Mouse (Mus musculus) kidney, adult 11 months (tissue): ENCODE measurements around the gene Myo10.
A peak's percentile ranks its signal among the peaks of the same experiment; 100 is the strongest.

Source experiments
- DNase-seq: peaks from one replicate; pipeline ENCODE4 v3.0.0; 2022

Myo10 gene

DNA sequence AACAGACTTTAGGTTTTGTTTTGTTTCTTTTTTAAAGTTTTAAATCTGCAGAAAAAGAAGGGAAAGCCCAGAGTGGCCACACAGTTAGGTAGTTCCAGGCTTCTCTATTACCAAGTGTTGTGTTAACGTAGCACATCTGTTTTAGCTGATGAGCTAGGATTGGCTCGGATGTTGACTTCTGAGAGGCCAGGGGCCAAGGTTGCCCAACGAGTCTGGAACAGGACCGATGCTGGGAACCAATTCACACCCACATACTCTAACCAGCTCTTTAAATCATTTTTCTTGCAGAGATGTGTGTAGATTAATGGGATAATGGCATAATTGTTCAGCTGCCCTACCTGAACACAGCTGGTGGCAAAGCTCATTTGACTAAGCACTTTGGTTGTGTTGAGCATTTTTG is 1.8 kb upstream of the Myo10 start:
- no peak for DNase-seq

DNA sequence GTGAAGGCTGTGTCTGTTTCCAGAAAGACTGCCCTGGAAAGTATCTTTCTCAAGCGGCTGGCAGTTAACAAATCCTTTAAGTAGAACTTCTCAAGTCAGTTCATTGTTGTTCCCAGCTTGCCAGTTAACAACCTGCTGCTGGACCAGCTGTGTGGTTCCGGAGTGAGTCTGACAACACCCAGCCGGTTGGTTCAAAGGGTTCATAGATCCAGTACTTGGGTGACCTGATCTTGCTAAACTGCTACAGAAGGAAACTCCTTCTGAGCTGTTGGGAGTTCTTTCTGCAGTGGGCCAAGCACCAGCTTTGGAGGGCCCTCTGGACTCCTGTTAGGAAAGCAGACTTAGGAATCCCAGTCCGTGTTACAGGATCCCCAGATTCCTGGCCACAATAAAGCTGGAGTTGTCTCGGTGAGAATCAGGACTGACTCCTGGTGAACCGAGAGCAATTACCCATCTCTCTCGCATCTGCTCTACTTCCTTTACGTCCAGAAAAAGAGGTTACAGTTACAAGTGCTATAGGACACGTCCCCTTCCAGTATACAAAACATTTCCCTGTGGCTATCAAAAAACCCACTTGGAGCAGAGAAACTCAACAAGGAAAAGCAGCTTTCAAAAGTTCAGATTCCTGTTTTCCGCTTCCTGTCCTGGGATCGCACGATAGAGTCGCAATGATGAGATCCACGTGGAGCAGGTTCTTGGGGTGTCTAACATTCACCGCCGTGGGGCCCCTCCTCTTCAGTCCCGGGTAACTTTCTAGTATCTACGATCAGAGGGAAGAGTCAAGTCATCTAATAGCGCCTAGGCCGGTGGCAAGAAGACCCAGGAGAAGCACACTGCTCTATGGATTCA is 750 bp upstream of the Myo10 start:
- no peak for DNase-seq

DNA sequence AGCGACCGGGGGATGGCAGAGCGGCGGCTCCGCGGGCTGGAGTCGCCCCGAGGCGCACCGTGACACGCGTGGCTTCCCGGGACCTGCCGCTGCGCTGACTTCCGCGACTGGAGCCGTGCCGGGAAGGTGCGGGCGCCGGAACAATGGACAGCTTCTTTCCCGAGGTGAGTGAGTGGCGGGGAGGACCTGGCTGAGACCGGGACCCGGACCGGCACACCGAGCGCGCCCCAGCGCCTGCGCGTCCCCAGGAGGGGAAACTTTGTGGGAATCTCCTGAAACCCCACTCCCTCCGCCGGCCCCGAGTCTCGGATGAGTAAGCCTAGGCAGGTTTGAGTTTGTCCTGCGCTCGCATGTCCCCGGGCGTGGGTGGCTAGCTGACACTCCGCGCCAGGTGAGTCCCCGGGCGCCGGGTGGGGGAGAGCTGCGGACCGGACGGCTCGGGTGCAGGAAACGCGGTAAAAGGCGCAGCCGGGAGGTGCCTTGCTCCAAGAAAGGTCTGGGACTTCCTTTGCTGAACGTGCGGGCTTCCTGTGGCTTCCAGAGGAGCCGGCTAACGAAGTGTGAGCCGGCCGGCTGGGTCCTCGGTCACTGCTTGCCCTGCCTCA is 644 bp downstream of the Myo10 start:
- peak; percentile 64 for DNase-seq

DNA sequence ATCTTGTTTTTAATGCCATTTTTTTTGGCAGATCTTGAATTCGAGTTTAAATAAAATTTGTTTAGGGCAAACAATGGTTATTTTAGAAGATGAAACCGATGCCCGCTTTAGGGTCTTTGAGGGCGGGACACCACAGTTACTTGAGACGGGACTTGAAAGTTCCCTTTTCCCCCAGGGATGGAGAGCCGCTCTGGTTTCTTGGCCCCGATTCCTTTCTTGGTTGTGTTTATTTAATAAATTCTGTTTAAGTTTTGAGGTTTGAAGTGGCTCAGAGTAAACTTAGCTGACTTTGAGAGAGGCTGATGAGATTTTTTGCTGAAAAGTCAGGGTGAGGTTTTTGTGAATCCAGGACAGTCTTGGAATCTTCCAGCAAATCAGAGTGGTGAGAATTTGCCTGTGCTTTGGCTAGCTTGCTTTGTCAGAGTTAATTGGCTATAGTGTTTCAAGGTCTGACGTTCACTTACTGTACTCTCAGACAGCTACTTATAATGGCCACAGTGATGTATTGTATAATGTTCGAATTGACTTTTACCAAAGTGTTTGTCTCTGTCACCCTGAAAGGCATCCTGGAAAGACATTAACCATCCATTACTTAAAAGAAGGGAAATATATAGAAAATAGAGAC is 1.3 kb downstream of the Myo10 start:
- DNase-seq, result no peak

DNA sequence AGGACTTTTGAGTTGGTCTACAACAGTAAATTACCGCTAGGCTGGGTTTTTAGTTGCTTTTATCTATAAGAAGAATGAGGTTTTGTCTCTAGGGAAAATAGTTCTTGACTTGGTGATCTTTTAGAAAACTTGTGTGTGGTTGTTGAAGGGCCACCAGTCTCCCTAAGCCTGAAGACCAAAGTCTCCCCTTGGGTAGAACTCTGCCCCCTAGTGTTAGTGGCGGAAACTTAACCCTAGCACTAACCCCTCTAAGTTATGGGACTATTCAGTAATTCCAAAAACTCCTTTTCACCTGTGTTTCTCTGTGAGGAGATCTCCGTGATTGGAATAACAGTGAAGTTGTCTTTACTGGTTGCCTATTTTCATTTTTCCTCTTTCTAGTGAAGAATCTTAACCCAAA is 1.9 kb downstream of the Myo10 start:
- peak; percentile 55 for DNase-seq

DNA sequence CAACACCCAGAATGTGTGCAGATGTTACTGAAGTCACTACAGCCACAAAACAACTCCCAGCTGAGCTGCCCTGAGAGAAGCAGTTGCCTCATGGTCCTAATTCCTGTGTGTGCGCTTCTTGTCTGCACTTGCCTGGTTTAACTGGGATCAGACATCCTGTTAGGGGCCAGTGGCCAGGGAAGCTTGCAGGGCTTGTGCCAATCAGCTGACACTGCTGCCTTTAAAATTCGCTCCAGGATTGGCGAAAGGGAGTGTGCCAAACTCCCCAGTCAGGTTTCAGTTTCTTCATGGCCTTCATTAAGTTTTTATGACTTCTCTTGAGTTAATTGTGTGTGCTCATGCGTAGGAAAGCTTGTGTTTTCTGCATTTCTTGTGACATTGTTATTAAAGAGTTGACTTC is 3.1 kb downstream of the Myo10 start:
- DNase-seq, result peak; percentile 90

DNA sequence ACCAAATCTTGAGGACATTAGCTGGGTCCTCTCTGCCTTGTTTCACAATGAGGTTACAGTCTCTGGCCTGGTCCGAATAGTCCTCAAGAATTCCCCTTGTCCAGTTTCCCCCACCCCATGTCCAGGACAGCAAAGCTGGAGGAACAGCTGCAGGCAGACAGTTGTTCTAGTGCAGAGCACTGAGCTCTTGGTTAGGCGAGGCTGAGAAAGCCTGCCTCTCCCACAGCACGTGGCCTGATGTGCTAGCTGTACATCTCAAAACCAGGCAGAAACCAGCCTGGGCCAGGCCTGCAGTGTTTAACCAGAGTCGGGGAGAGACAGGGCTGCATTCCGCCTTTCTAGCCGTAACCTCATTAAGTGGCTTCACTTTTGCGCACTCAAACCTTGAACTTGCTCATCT is 4.7 kb downstream of the Myo10 start:
- peak; percentile 24 for DNase-seq

DNA sequence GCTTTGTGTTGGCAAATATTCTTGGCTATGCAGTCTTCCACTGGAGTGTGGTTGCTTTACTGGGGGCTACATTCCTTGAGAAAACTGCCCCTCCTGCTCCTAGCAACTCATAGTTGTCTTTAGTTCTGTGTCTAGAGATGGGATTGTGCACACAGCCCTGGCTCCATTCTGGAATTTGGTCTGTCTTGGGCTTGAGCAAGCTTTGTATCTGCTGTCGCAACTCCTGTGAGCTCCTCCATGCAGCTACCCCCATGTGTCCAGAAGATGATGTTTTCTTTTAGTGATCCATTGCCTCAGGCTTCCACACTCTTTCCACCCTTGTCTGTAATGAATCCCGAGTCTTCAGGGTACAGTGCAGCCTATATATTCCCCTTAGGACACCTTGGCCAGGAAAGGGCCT is 5.9 kb downstream of the Myo10 start:
- no peak for DNase-seq

DNA sequence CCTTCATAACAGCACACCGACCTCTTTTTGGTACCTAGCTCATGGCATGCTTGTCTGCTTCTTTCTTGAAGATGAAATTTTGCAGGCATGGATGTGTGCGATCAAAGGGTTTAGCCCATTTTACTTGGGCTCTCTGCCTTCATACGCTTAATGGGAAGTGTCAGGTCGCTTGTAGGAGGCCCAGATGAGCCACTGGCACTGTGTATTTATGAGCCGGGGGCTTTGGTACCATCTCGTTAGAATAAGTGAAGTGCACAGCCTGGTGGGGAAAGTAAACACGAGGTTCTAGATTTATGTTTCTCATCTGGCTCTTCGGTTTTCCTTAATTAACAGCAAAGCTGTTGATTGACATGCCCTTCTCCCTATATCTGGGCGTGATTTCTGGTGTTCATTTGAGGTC is 8.4 kb downstream of the Myo10 start:
- no peak for DNase-seq

DNA sequence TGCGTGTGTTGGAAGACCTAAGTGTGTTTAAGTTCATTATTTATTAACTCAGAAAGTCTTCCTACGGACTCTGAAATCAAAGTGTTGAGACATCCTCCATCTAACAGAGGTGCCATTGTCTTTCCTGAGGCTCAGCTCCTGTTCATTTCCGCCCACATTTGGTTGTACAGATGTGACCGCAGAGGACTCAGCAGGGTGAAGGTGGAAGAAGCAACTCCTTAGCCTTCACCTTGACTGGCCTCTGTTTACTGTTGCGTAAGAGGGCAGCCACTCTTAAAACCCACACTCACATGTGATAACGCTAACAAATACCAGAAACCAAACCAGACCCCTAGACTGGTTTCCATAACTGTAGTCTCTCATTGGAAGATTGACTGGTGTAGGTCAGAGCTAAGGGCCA is 9.0 kb downstream of the Myo10 start:
- no peak for DNase-seq

DNA sequence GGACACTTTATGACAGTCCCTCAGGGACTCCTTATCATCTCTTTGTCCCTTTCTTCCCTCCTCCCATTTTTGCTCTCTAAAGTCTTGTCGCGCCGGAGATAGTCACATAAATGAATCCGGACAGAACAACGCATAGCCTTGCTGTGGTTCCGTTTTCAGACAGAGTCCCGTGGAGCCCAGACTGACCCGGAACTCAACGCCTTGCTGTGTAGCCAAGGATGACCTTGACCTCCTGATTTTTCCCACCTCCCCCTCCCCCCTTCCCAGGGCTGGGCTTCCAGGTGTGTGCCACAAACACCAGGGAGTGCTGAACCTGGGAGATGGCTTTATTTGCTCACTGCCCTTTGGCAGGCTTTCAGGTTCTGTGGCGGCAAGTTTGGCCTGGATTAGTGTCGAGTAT is 10.6 kb downstream of the Myo10 start:
- peak; percentile 70 for DNase-seq

DNA sequence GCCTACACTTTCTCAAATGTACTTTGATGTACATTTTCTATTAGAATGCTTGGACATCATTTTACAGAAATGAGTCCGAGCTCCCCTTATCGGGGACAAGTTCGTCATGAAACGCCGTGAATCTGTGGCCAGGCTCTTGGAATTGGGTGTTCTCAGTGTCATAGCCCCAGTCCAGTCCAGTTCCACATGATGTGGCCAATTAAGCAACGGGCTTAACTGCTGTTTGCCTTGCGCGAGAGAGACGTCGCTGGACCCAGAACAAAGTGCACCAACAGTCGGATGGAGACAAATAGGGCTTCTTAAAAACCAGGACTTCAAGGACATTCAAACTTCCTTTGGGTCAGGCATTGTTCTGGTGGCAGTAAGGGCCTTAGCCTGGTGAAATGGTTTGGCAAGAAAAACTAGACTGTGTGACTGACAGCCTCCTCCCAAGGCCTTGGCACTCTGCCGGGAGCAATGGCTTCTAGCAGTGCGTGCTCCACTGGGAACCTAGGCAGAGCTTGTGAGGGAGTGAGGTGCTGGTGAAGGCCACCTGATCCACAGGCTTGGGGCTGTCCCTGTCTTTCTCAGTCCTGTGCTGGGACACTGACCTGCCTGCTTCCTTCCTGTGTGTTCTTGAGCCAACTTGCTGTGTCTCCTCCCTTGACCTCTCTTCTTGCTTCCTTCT is 11.5 kb downstream of the Myo10 start:
- peak; percentile 72 for DNase-seq

DNA sequence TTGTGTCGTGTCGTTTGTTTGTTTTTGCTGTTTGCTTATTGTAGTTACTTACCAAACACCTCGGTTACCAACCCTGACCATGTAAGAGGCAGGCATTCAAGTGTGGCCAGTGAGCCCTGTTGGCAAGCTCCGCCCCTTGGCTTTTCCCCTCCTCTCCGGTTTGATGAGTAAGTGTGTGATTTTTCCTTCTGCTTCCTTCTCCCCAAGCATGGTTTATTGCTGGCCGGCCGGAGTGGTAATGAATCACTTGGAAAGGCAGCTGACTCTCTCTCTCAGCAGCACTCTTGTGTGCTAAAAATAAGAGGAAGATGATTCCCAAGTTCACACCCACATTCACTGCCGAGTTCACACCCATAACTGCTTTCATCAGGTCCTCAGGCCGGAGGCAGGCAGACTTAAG is 15.4 kb downstream of the Myo10 start:
- DNase-seq, result peak; percentile 92

DNA sequence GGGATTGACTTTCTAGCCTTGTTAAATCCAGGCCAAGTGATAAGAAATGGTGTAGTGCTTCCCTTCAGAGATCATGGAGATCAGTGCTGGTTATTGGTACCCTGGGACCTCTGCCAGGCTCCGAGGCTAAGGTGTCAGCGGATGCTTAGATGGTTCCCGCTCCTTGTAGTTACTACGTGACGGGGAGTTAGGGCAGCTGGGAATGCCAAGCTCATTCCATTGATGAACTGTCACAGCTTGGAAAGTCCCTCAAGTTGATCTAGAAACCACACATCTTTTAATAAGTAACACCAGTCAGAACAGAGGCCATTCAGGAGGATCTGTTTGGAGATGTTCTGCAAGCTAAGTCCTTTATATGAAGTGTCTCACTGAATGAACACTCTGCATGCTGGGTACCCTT is 16.9 kb downstream of the Myo10 start:
- no peak for DNase-seq

DNA sequence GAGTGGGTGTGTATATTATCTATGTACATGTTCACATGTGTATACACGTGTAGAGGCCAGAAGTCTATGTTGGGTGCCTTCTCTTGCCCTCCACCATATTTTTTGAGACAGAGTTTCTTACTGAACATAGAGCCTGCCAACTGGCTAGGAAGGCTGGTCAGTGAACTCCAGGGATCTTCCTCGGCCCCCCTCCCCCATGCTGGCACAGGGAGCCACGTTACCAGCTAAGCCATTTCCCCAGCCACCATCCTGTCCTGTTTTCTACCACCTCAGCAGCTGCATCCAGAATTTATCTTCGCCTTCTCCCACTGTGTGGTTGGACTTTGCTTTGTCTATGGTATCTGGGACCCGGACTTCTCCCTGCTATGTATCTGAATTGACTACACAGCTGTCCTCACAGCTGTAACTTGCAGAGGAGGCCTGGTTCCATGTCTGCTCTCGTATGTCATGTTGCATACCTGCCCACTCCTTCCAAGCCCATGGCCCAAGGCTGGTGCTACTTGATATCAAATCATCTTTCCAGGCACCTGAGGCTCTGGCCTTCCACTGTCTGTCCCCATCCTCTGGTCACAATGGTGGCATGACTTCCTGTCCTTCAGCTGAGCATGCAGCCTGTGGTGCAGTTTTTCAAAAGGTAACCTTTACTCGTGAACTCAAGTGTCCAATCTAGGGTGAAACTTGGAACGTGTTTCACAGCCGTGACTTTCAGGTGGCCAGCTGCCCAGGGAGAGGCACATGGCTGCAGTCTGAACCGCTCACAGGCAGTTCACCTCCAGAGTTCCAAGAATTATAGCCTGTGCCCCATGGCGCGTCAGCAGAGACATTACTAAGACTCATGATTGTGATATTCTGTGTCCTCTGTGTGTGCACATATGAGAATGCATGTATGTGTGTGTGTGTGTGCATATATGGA is 18.8 kb downstream of the Myo10 start:
- DNase-seq, result peak; percentile 88

DNA sequence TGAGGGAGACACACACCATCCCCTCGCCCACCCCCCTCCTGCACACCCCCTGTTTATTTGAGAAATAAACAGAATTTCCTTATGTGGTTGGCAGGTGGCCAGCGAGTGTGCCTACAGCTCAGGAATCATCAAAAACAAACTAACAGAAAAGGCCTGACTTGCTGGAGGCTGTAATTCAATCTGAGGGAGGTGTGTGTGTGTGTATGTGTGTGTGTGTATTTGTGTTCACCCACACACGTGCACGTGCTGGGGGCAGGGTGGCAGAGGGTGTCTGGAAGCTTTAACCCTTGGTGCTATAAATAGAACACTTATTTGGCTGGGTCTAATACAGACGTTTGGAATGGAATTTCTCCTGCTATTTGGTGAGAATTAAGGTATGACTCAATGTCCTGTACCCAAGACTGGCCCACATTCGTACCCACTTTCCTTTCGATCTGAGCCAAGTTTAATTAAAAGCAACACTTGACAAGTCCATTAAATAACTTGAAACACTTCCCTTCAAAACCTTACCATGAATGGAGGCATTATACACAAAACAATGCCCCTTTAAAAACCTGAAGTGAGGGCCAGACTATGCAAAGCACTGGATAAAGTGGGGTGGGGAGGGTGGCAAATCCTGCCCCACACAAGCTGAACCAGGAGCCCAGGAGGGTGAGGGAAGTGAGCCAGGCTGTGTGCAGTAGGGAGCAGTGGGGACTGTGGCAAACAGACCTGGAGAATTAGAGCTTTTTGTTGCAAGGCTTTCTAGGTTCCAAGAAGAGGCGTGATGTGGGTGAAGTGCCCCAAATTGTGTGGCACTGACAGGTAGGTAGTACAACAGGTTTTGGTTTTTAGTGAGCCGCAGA is 20.1 kb downstream of the Myo10 start:
- DNase-seq, result peak; percentile 66

DNA sequence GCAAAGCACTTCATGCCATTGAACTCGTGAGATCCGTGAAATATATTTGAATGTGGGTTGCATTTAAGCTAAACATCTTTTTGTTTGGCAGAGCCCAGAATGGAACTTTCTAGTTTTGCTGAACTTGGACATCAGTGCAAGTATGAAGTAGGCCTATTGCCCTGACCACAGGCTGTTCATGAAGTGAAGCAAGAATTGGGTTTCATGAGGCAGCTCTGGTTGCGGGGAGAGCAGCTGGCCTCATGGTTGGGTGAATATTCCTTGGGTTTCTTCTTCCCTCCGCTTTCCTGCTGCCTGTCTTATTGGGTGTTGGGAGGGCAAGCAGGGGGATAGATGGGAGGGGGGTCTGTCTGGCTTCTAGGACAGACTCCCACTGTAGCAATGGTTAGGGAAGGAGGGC is 23.5 kb downstream of the Myo10 start:
- DNase-seq, result no peak

DNA sequence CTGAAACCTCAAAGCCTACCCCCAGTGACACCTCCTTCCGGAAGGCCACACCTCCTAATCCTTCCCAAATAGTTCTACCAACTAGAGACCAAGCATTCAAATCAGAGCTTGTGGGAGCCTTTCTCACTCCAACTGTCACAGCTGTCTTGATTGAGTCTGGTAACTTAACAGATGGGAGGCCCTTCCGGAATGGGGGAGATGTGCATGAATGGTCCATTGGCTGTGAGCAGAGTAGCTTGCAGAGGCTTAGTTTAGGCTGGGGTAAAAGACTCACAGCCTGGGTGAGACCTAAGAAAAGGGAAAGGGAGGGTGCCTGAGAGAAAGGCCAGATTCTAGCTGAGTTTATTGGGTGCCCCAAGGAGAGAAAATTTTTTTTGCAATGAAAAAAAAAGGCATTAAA is 26.0 kb downstream of the Myo10 start:
- no peak for DNase-seq

DNA sequence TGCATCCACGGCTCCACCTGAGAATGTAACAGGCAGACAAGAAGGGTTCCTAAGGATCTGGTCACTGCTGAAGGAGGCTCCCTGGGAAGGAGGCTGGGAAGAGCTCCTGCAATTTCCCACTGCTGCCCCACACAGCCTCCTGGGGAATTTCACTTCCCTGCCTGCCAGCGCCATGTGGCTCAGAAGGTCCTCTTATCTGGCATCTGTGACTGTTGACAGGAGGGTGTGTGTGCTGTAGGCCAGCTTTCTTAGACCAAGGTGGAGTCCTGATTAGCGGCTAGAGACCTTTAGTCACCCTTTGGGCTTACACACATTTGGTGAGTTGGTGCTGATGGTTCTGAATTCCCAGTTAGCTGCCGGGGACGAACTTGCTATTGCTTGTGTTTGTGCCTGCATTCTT is 28.0 kb downstream of the Myo10 start:
- DNase-seq, result no peak

DNA sequence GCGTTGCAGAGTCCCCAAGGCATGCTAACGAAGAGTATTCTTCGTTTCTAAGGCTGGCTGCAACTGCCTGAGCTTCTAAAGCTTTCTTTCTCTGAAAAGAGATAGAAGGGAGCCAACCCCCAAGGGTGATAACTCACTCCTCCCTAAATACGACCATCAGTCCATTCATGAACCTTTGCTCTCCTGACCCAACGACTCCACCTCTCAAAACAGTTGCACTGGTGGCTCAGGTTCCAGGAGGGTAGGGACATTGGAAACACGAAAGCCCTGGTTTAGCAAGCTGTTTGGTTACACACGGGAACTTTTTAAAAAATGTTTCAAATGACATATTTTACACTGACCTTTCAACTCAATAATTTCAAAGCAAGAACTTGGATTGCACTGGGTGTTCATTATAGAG is 29.5 kb downstream of the Myo10 start:
- DNase-seq, result no peak

DNA sequence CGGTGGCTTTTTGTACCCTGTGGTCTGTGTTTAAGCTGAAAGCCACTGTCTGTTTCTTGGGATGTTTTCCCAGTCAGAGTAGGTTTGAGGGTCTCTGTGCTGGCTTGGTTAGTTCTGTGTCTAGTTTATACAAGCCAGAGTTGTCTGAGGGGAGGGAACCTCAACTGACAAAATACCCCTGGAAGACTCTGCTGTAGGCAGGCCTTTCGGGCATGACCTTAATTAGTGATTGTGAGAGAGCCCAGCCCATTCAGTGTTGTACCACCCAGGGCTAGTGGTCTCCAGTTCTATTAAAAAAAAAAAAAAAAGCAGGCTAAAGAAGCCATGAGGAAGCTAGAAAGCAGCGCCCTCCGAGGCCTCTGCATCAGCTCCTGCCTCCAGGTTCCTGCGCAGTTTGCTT is 30.0 kb downstream of the Myo10 start:
- no peak for DNase-seq

DNA sequence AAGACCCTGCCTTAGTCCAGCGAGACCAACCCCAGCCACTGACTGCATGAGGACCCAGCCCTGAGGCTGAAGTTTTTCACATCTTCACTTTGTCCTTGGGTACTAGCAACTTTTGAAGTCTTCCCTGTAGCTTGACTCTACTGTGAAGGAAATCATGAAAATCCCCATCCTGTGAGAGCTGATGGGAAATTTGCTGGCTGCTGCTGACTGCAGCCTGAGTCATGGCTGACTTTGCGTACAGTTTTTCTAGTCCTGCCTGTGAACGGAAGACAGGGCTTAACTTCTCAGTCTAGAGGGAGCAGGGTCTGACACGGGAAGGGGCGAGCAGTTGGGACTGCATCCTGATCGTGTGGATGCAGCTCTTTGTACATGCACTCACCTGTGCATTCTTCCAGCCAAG is 30.6 kb downstream of the Myo10 start:
- DNase-seq, result no peak
